Mouse (Mus musculus) neural tube, embryonic 15.5 days (tissue): ENCODE measurements around the gene Lmcd1. TPM values are rescaled to one million over a fixed set of nuclear protein-coding genes. Genes with fewer than 3 reads are reported as not detected.

Experiments used
- ATAC-seq: fragments of 200-750 bp; cut with Nextera tagmentation; 2 replicates; pipeline ENCODE4 v1.8.0; 2017; ENCODE audit warnings: mild to moderate bottlenecking, moderate TSS enrichment, moderate library complexity; ENCODE audit not compliant: low FRiP score
- H3K27ac ChIP-seq: fragments of 300-500 bp; sonication (generic); replicated peaks from 2 replicates; pipeline ENCODE4 v1.5.1; 2015; ENCODE audit warnings: mild to moderate bottlenecking, inconsistent platforms
- H3K27me3 ChIP-seq: fragments of 300-500 bp; sonication (generic); replicated peaks from 2 replicates; pipeline ENCODE4 v1.6.1; 2015; ENCODE audit warnings: inconsistent platforms
- H3K36me3 ChIP-seq: fragments of 300-500 bp; sonication (generic); 2 replicates; pipeline ENCODE4 v1.6.1; 2015; ENCODE audit warnings: inconsistent platforms
- H3K4me1 ChIP-seq: fragments of 300-500 bp; sonication (generic); 2 replicates; pipeline ENCODE4 v1.6.1; 2015; ENCODE audit warnings: inconsistent platforms
- H3K4me2 ChIP-seq: fragments of 300-500 bp; sonication (generic); 2 replicates; pipeline ENCODE4 v1.6.1; 2015; ENCODE audit warnings: inconsistent platforms, mild to moderate bottlenecking, moderate library complexity
- H3K4me3 ChIP-seq: fragments of 300-500 bp; sonication (generic); replicated peaks from 2 replicates; pipeline ENCODE4 v1.5.1; 2015; ENCODE audit warnings: mild to moderate bottlenecking, inconsistent platforms
- H3K9ac ChIP-seq: fragments of 300-500 bp; sonication (generic); replicated peaks from 2 replicates; pipeline ENCODE4 v1.6.1; 2015; ENCODE audit warnings: mild to moderate bottlenecking, inconsistent platforms
- H3K9me3 ChIP-seq: fragments of 300-500 bp; sonication (generic); replicated peaks from 2 replicates; pipeline ENCODE4 v1.6.1; 2016; ENCODE audit warnings: inconsistent platforms
- WGBS: fragments of 180-500 bp; shearing (Covaris S2); methylation state at CpG from one replicate; pipeline ENCODE4 v1.1.7; 2015; ENCODE audit warnings: mixed read lengths; 5-methylcytosine and 5-hydroxymethylcytosine counted together
- polyA plus RNA-seq: library from polyadenylated mRNA; unstranded; fragments of >200 nt; fragmentation: Nextera tagmentation; extraction: Ambion mirVana; gene quantifications from 2 replicates; pipeline ENCODE4 v1.2.1, GENCODE M21; 2015

Lmcd1 gene
- polyA plus RNA-seq, 1 experiment from 2014 or later, result 15.1 TPM

DNA sequence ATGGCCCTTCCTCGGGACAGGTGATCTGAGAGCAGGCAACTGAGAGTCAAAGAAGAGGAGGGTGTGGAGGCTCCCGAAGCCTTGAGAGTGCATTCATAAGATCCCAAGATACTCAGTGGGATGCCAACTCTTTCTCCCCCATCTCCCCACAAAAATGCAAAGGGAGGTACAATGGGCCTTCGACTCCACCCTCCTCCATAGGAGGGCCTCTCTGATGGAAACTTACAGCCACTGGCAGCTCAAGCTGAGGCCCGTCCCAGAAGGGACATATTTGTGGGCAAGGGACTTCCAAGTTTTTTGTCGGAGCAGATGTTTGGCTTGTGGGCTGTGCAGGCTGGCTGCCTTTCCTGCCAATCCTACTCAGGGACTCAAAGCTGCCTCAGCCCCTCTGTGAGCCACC lies 47.1 kb downstream of the Lmcd1 start:
- Histone ChIP-seq H3K27me3 (no peaks in the 10 kb centered on the region), H3K9me3 (no peaks in the 10 kb centered on the region), H3K9ac (no peak overlapping the region), H3K4me3 (no peak overlapping the region), H3K27ac (no peak overlapping the region), H3K36me3 (no peaks in the 10 kb centered on the region), H3K4me1 (no peaks in the 10 kb centered on the region), H3K4me2 (no peak overlapping the region)
- ATAC-seq, result no peak
- 33% methylated on average over 5 of the region's 5 CpGs for WGBS

DNA sequence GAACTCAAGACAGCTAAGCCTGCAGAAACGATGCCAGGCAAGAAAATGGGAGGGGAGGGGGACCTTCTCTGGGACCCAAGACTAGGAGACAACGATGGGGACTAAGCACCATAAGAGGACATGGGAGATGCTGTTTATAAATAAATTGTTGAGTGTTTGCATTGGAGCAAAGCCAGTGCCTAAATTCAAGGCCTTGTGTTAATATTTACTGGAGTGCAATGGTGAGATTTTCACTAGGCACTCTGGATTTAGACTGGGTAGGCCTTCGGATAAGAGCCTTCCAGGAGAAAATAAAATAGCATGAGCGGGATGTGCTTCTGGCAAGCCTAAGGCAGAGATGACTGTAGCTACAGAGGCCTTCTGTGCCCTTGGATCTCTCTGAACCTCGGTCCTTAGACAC lies 49.4 kb downstream of the Lmcd1 start:
- Histone ChIP-seq H3K9me3 (no peaks in the 10 kb centered on the region), H3K36me3 (no peaks in the 10 kb centered on the region), H3K9ac (no peak overlapping the region), H3K4me2 (no peak overlapping the region), H3K27me3 (no peaks in the 10 kb centered on the region), H3K4me3 (no peak overlapping the region), H3K27ac (no peak overlapping the region), H3K4me1 (no peaks in the 10 kb centered on the region)
- 84% methylated on average over 5 of the region's 5 CpGs for WGBS
- no peak for ATAC-seq

DNA sequence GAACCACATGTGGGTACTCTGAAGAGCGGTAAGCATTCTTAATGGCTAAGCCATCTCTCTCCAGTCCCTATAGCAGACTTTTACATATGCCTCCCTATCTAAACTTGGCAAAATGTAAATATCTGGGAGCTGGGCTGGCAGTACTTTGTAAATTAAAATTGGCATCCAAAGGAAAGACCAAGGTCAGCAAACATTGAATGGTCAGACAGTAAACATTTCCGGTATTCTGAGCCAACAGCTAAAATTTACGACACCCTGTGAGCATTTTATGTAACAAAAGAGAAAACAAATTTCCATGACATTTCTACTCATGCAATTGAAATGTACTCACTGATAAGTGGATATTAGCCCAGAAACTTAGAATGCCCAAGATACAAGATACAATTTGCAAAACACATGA lies 51.7 kb downstream of the Lmcd1 start:
- Histone ChIP-seq H3K9me3 (no peaks in the 10 kb centered on the region), H3K27ac (no peak overlapping the region), H3K27me3 (no peaks in the 10 kb centered on the region), H3K36me3 (no peaks in the 10 kb centered on the region), H3K4me2 (no peak overlapping the region), H3K9ac (no peak overlapping the region), H3K4me1 (no peaks in the 10 kb centered on the region; the same call in 1 of the 2 replicates), H3K4me3 (no peak overlapping the region)
- 81% methylated on average over 3 of the region's 3 CpGs for WGBS
- ATAC-seq, result no peak

DNA sequence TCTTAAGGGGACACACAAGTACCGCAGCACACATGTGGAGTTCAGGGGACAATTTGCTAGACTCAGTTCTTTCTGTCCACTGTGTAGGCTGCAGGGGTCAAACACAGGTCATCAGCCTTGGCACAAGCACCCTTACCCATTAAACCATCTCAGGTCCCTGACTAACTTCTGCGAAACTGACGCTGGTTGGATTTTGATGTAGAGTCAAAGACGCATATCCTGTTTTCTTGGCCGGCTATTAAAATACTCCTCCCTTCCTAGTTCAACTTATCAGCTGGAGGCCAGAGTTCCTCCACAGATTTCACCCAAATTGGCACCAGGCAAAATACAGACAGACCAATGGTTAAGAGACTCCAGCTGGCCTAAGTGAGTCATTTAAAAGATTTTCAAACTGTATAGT lies 54.2 kb downstream of the Lmcd1 start:
- no peaks in the 10 kb centered on the region for H3K27me3 ChIP-seq
- no peak overlapping the region for H3K4me2 ChIP-seq
- no peak overlapping the region for H3K9ac ChIP-seq
- ATAC-seq, result no peak
- H3K9me3 ChIP-seq, result no peaks in the 10 kb centered on the region
- peaks cover 3% of the 10 kb centered on the region; the same call in 1 of the 2 replicates for H3K4me1 ChIP-seq
- H3K27ac ChIP-seq, result no peak overlapping the region
- H3K4me3 ChIP-seq, result no peak overlapping the region
- WGBS, result 87% methylated on average over 5 of the region's 5 CpGs
- H3K36me3 ChIP-seq, result no peaks in the 10 kb centered on the region

DNA sequence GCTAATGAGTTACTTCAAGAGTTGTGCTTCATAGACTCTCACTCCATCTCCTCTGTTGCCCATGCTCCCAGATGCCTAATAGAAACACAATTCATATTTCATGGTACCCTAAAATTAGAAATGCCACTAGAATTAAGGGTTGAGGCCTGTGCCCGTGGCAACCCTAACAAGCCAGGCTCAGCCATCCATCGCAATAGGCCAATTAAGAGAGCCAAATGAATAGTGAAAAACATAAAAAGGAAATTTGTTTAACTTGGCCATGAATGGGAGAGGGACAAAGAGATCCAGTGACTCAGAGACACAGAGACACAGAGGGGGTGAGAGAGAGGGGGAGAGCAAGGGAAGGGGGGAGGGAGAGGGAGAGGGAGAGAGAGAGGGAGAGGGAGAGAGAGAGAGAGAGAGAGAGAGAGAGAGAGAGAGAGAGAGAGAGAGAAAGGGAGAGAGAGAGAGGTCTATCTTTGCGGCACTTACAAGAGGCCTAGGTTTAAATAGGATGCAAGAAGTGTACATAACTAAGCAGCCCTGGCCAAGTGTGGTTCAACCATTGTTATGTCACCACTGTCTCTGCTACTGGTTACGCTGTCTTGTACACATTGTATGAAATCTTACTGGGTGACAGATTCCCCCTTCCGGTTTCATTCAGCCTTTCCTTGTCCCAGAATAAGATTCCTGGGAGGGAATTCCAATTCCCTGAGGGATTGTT lies 57.1 kb downstream of the Lmcd1 start:
- no peak for ATAC-seq
- peaks cover 3% of the 10 kb centered on the region; the same call in 1 of the 2 replicates for H3K4me1 ChIP-seq
- no peaks in the 10 kb centered on the region for H3K27me3 ChIP-seq
- H3K4me2 ChIP-seq, result no peak overlapping the region
- no peak overlapping the region for H3K9ac ChIP-seq
- no peak overlapping the region for H3K27ac ChIP-seq
- WGBS, result 50% methylated on average over 5 of the region's 5 CpGs
- no peak overlapping the region for H3K4me3 ChIP-seq
- no peaks in the 10 kb centered on the region for H3K9me3 ChIP-seq
- no peaks in the 10 kb centered on the region for H3K36me3 ChIP-seq

DNA sequence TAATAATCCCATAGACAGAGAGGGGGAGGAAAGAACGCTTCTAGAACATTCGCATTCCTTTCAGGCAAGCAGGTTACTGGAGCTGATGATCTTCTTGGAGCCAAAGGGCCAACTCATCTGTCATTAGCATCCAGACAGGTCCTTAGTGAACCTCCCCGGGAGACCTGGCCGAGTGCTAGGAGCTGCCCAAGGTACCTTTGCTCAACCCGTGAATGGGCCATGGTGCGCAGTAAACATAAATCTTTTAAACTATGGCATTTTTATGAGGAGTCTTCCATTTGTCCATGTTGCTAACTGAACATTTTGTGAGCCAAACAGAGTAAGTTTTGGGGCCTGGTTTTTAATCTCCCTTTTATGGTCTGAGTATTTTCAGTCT lies 57.7 kb downstream of the Lmcd1 start:
- Histone ChIP-seq H3K36me3 (no peaks in the 10 kb centered on the region), H3K27me3 (no peaks in the 10 kb centered on the region), H3K9me3 (no peaks in the 10 kb centered on the region), H3K27ac (no peak overlapping the region), H3K4me3 (no peak overlapping the region), H3K9ac (no peak overlapping the region), H3K4me1 (peaks cover 3% of the 10 kb centered on the region; the same call in 1 of the 2 replicates), H3K4me2 (no peak overlapping the region)
- no peak for ATAC-seq
- 55% methylated on average over 6 of the region's 6 CpGs for WGBS

DNA sequence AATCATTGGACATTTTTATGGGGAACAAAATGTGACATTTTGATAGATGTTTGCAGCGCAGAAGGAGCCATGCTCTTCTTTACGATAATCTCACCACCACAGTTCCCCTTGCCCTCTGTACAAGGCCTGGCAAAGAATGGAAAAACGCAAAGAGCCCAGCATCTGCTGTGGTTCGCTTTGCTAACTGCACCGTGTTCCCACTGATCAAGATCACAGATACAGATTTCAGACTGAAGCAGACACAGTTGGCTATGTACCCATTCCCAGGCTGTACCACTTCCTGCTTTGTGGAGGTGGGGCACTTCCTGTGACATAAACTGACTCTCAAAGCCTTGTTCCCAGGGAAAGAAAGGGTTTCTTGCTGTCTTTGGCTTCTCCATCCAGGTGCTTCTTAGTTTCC lies 60.4 kb downstream of the Lmcd1 start:
- ATAC-seq, result no peak

DNA sequence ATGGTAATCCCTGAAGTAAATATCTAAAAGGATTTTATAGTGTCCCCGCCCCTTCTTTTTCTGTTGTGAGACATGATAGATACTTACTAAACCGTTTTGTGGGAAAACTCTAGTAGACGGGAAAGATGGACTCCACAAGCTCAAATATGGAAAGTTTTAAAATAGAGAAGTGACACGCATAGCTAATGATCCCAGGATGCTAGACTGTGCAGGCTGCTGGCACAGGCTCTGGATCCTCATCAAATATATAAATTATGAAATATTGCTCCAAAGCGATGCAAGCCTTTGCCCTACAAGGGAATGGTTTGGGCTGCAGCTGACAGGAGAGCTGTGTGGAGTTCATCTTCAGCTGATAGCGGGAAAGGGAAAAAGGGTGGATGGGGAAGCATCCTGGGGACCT lies 64.1 kb downstream of the Lmcd1 start:
- WGBS, result 73% methylated on average over 6 of the region's 6 CpGs
- Histone ChIP-seq H3K4me2 (no peak overlapping the region), H3K27ac (no peak overlapping the region), H3K27me3 (no peaks in the 10 kb centered on the region), H3K36me3 (no peaks in the 10 kb centered on the region), H3K4me3 (no peak overlapping the region), H3K9me3 (no peaks in the 10 kb centered on the region), H3K4me1 (no peaks in the 10 kb centered on the region), H3K9ac (no peak overlapping the region)
- ATAC-seq, result no peak

More for the DNA sequence above, 60.4 kb downstream of the Lmcd1 start:
- Histone ChIP-seq H3K9ac (no peak overlapping the region), H3K27ac (no peak overlapping the region), H3K4me3 (no peak overlapping the region), H3K4me1 (peaks cover 3% of the 10 kb centered on the region; the same call in 1 of the 2 replicates), H3K4me2 (no peak overlapping the region), H3K27me3 (no peaks in the 10 kb centered on the region), H3K9me3 (no peaks in the 10 kb centered on the region), H3K36me3 (no peaks in the 10 kb centered on the region)
- 89% methylated on average over 5 of the region's 5 CpGs for WGBS

DNA sequence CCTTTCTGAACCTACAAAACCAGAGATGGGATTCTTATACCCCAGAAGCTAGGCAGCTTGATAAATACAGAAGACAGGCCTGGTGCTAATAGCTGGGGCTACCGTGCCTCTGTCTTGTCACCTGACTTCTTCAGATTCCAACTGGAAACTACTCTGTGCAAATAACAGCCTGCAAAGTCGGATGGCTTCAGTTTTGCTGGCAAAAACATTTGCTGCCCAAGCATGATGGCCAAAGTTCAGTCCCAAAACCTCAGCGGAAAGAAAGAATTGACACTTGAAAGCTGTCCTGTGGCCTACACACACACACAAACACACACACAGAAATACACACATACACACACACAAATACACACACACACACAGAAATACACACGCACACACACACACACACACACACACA lies 65.5 kb downstream of the Lmcd1 start:
- WGBS, result 87% methylated on average over 4 of the region's 4 CpGs
- no peak overlapping the region for H3K4me3 ChIP-seq
- no peak for ATAC-seq
- no peaks in the 10 kb centered on the region for H3K4me1 ChIP-seq
- H3K9ac ChIP-seq, result no peak overlapping the region
- H3K9me3 ChIP-seq, result no peaks in the 10 kb centered on the region
- H3K27me3 ChIP-seq, result no peaks in the 10 kb centered on the region
- no peak overlapping the region for H3K4me2 ChIP-seq
- H3K27ac ChIP-seq, result no peak overlapping the region
- no peaks in the 10 kb centered on the region for H3K36me3 ChIP-seq

DNA sequence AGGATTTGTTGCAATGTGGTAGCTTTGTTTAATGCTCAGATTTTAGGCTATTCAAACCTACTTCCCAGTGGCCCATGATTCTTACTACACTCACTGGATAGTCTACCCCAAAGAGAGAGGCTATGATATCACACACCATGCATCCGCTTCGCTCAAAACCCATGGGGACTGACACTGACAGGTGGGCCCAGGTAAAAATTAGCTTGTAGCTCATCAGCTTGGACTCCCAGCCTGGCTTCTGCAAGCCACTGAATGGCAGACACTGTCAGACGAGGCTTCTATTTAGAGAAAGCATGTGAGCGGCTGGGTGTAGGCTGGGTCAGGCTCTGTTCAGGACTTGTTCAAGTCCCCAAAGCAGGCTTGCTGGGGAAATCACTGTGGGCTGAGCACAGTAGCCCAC lies 76.9 kb downstream of the Lmcd1 start:
- Histone ChIP-seq H3K4me2 (no peak overlapping the region), H3K9ac (no peak overlapping the region), H3K27me3 (no peaks in the 10 kb centered on the region), H3K36me3 (no peaks in the 10 kb centered on the region), H3K4me1 (no peaks in the 10 kb centered on the region), H3K27ac (no peak overlapping the region), H3K4me3 (no peak overlapping the region), H3K9me3 (no peaks in the 10 kb centered on the region)
- 94% methylated on average over 4 of the region's 4 CpGs for WGBS
- ATAC-seq, result no peak

DNA sequence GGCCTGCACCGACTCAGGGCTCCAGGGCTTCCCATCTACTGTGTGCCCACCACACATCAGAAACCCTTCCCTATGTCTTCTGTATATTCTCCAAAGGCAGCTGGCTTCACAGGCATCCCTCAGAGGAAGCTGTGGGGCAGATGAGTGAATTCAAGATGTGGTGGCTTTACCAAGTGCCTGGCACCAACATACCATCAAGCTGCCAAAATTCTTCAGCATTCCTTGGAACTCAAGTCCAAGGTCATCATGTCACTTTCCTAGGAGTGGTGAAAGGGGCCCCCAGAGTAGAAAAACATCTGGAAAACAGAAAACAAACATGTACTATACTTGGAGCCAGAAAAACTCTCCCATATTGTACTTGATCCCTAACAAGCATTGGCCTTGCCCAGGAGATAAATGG lies 85.8 kb downstream of the Lmcd1 start:
- Histone ChIP-seq H3K36me3 (no peaks in the 10 kb centered on the region), H3K4me1 (0 out of 2 replicates have a peak, but pooled peaks cover 2% of the 10 kb centered on the region), H3K4me3 (no peak overlapping the region), H3K27me3 (0 out of 2 replicates have a peak, but pooled peaks cover 4% of the 10 kb centered on the region), H3K9me3 (no peaks in the 10 kb centered on the region), H3K9ac (no peak overlapping the region), H3K4me2 (no peak overlapping the region), H3K27ac (no peak overlapping the region)
- no peak for ATAC-seq
- WGBS, result 94% methylated on average over 1 of the region's 1 CpGs

DNA sequence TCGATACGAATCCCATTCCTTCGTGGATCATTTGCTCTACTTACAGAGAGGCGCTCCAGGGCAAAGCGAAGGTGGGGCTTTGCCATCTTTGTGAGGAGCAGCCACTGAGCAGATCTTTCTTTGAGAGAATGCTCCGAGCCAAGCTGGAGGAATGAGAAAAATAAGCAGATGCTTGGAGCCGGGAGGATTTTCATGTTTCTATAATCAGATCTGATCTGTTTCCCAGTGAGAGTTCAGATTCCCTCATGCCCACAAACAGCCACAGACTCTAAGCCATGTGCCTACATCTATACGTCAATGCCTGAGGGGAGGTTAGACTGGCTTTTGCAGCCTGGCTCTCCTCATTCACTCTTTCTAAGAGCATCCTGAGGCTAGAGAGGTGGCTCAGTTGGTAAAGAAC lies 87.1 kb downstream of the Lmcd1 start:
- no peak overlapping the region for H3K4me2 ChIP-seq
- WGBS, result 65% methylated on average over 8 of the region's 8 CpGs
- H3K36me3 ChIP-seq, result no peaks in the 10 kb centered on the region
- H3K27ac ChIP-seq, result no peak overlapping the region
- H3K4me3 ChIP-seq, result no peak overlapping the region
- H3K9ac ChIP-seq, result no peak overlapping the region
- no peak for ATAC-seq
- no peaks in the 10 kb centered on the region for H3K9me3 ChIP-seq
- H3K4me1 ChIP-seq, result 0 out of 2 replicates have a peak, but pooled peaks cover 2% of the 10 kb centered on the region
- 0 out of 2 replicates have a peak, but pooled peaks cover 4% of the 10 kb centered on the region for H3K27me3 ChIP-seq
